Mouse (Mus musculus): Measurements from ENCODE around the gene Hamp2. TPM values are rescaled to one million over a fixed set of nuclear protein-coding genes. Genes with fewer than 3 reads are reported as not detected.

The Hamp2 gene
- polyA plus RNA-seq, 1 experiment from 2014 or later: 0.52 TPM

DNA sequence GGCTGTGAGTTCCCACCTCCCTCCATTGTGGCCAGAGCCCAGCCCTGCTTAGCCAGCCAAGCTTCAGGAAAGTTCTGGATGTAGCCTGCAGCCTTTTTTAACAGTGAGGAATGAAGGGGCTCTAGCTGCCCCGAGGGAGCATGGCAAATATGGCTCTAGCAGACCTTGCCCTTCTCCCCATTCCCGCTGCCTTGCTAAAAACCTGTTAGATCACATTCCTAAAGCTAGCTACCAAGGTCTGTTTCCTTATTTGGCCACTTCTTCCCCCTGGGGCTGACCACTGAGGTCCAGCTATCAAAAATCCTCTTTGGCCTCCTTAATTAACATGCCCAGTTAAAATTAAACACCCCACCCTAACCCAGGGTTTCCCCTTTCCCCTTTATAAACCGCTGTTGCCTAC lies 32.0 kb downstream of the Hamp2 start:
- Histone ChIP-seq H3K4me1 (replicated peaks; ENCODE audit: control insufficient read depth, insufficient read depth) (no peaks in the 10 kb centered on the region), H3K4me2 (replicated peaks; ENCODE audit: low read depth) (no peak overlapping the region), H3K4me3 (ENCODE audit: low read depth, low read length) (no peak overlapping the region), H3K36me3 (ENCODE audit: control insufficient read depth, insufficient read depth, low read length) (no peaks in the 10 kb centered on the region), H3K9ac (ENCODE audit: low read length) (no peak overlapping the region), H3K9me3 (ENCODE audit: control insufficient read depth, low read length) (no peaks in the 10 kb centered on the region), H3K27me3 (ENCODE audit: control insufficient read depth, insufficient read depth, low read length) (no peaks in the 10 kb centered on the region), H3K27ac (replicated peaks) (0 out of 2 replicates have a peak overlapping the region, but pooled peaks have one; percentile 24)
- ATAC-seq (ENCODE audit: low FRiP score, low TSS enrichment) (peak; percentile 81), DNase-seq (ENCODE audit: low spot score) (no peak)
- WGBS: 40% methylated on average over 3 of the region's 3 CpGs
- TF ChIP-seq EP300 (optimal IDR thresholded peaks at IDR 0.05) (no peak), CTCF (IDR thresholded peaks at IDR 0.05; ENCODE audit: low read depth) (no peak)

- no peaks in the 10 kb centered on the region for H3K9me3 ChIP-seq (ENCODE audit: control insufficient read depth, low read length)
- no peak overlapping the region for H3K4me2 ChIP-seq (replicated peaks; ENCODE audit: low read depth)
- H3K4me1 ChIP-seq (replicated peaks; ENCODE audit: control insufficient read depth, insufficient read depth): no peaks in the 10 kb centered on the region
- ATAC-seq (ENCODE audit: low FRiP score, low TSS enrichment) (peak; percentile 38; the same call in 1 of the 2 replicates), DNase-seq (ENCODE audit: low spot score) (no peak)
- TF ChIP-seq CTCF (IDR thresholded peaks at IDR 0.05; ENCODE audit: low read depth) (no peak), EP300 (optimal IDR thresholded peaks at IDR 0.05) (no peak)
- no peak overlapping the region for H3K27ac ChIP-seq (replicated peaks)
- H3K4me3 ChIP-seq (ENCODE audit: low read depth, low read length): no peak overlapping the region
- no peaks in the 10 kb centered on the region for H3K36me3 ChIP-seq (ENCODE audit: control insufficient read depth, insufficient read depth, low read length)
- H3K27me3 ChIP-seq (ENCODE audit: control insufficient read depth, insufficient read depth, low read length): no peaks in the 10 kb centered on the region
- H3K9ac ChIP-seq (ENCODE audit: low read length): no peak overlapping the region
- 79% methylated on average over 9 of the region's 9 CpGs for WGBS
Measured at GRCm38 (mm10) chr7:30891746-30892145, 32.7 kb downstream of the Hamp2 start.

GRCm38 (mm10) chr7:30890681-30891080 lies 33.8 kb downstream of the Hamp2 start:
- no peak overlapping the region for H3K4me2 ChIP-seq (replicated peaks; ENCODE audit: low read depth)
- H3K27ac ChIP-seq (replicated peaks): no peak overlapping the region
- no peak overlapping the region for H3K4me3 ChIP-seq (ENCODE audit: low read depth, low read length)
- DNase-seq (ENCODE audit: low spot score): no peak
- no peaks in the 10 kb centered on the region for H3K4me1 ChIP-seq (replicated peaks; ENCODE audit: control insufficient read depth, insufficient read depth)
- no peaks in the 10 kb centered on the region for H3K9me3 ChIP-seq (ENCODE audit: control insufficient read depth, low read length)
- no peak for ATAC-seq (ENCODE audit: low FRiP score, low TSS enrichment)
- H3K9ac ChIP-seq (ENCODE audit: low read length): no peak overlapping the region
- H3K36me3 ChIP-seq (ENCODE audit: control insufficient read depth, insufficient read depth, low read length): no peaks in the 10 kb centered on the region
- 59% methylated on average over 2 of the region's 2 CpGs for WGBS
- no peaks in the 10 kb centered on the region for H3K27me3 ChIP-seq (ENCODE audit: control insufficient read depth, insufficient read depth, low read length)
- TF ChIP-seq EP300 (optimal IDR thresholded peaks at IDR 0.05) (no peak), CTCF (IDR thresholded peaks at IDR 0.05; ENCODE audit: low read depth) (no peak)

DNA sequence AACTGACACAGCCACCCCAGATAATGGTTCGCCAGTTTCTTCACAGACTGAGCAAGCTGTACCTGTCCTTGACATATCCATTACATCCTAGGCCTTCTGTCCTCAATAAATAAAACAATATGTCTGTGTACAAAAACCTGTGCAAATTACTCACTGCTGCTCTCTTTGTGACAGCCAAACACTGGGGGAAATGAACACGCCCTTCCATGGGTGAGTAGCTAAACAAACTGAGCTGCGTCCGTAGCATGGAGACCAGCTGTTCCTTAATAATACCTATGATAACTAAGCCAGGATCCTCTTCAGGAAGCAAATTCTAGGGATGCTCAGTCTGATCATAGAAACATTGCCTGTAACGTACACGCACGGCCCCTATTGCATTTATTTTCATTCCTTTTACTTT lies 35.7 kb downstream of the Hamp2 start:
- Histone ChIP-seq H3K4me2 (replicated peaks; ENCODE audit: low read depth) (no peak overlapping the region), H3K36me3 (ENCODE audit: control insufficient read depth, insufficient read depth, low read length) (no peaks in the 10 kb centered on the region), H3K9me3 (ENCODE audit: control insufficient read depth, low read length) (no peaks in the 10 kb centered on the region), H3K27me3 (ENCODE audit: control insufficient read depth, insufficient read depth, low read length) (no peaks in the 10 kb centered on the region), H3K9ac (ENCODE audit: low read length) (no peak overlapping the region), H3K4me1 (replicated peaks; ENCODE audit: control insufficient read depth, insufficient read depth) (no peaks in the 10 kb centered on the region), H3K27ac (replicated peaks) (no peak overlapping the region), H3K4me3 (ENCODE audit: low read depth, low read length) (no peak overlapping the region)
- DNase-seq (ENCODE audit: low spot score) (no peak), ATAC-seq (ENCODE audit: low FRiP score, low TSS enrichment) (no peak)
- TF ChIP-seq EP300 (optimal IDR thresholded peaks at IDR 0.05) (no peak), CTCF (IDR thresholded peaks at IDR 0.05; ENCODE audit: low read depth) (no peak)
- 70% methylated on average over 7 of the region's 7 CpGs for WGBS

GRCm38 (mm10) chr7:30887568-30888188 lies 36.8 kb downstream of the Hamp2 start:
- no peak for DNase-seq (ENCODE audit: low spot score)
- ATAC-seq (ENCODE audit: low FRiP score, low TSS enrichment): no peak
- H3K27ac ChIP-seq (replicated peaks): no peak overlapping the region
- H3K4me2 ChIP-seq (replicated peaks; ENCODE audit: low read depth): no peak overlapping the region
- WGBS: 80% methylated on average over 14 of the region's 14 CpGs
- TF ChIP-seq CTCF (IDR thresholded peaks at IDR 0.05; ENCODE audit: low read depth) (no peak), EP300 (optimal IDR thresholded peaks at IDR 0.05) (no peak)
- H3K4me1 ChIP-seq (replicated peaks; ENCODE audit: control insufficient read depth, insufficient read depth): no peaks in the 10 kb centered on the region
- H3K4me3 ChIP-seq (ENCODE audit: low read depth, low read length): no peak overlapping the region
- H3K9ac ChIP-seq (ENCODE audit: low read length): no peak overlapping the region
- H3K27me3 ChIP-seq (ENCODE audit: control insufficient read depth, insufficient read depth, low read length): no peaks in the 10 kb centered on the region
- H3K9me3 ChIP-seq (ENCODE audit: control insufficient read depth, low read length): no peaks in the 10 kb centered on the region
- no peaks in the 10 kb centered on the region for H3K36me3 ChIP-seq (ENCODE audit: control insufficient read depth, insufficient read depth, low read length)

DNA sequence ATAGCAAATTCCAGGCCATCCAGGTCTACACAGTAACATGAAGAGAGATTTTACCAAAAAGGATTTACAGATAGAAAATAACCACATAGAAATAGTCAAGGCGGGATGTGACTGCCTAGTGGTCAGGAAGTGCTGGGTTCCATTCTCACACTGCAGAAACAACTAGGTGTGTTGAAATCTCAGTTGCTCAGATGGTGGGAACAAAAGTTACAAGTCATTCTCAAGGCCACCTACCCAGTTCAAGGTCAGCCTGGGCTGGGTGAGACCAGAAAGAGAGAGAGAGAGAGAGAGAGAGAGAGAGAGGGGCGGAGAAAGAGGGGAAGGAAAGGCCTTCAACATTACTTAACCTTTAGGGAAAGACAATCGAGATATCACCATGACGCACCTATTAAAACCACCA lies 37.6 kb downstream of the Hamp2 start:
- H3K9ac ChIP-seq (ENCODE audit: low read length): no peak overlapping the region
- 75% methylated on average over 4 of the region's 4 CpGs for WGBS
- TF ChIP-seq EP300 (optimal IDR thresholded peaks at IDR 0.05) (no peak), CTCF (IDR thresholded peaks at IDR 0.05; ENCODE audit: low read depth) (no peak)
- H3K4me1 ChIP-seq (replicated peaks; ENCODE audit: control insufficient read depth, insufficient read depth): no peaks in the 10 kb centered on the region
- H3K27me3 ChIP-seq (ENCODE audit: control insufficient read depth, insufficient read depth, low read length): no peaks in the 10 kb centered on the region
- no peak overlapping the region for H3K4me3 ChIP-seq (ENCODE audit: low read depth, low read length)
- H3K27ac ChIP-seq (replicated peaks): no peak overlapping the region
- ATAC-seq (ENCODE audit: low FRiP score, low TSS enrichment) (no peak), DNase-seq (ENCODE audit: low spot score) (no peak)
- no peaks in the 10 kb centered on the region for H3K36me3 ChIP-seq (ENCODE audit: control insufficient read depth, insufficient read depth, low read length)
- no peaks in the 10 kb centered on the region for H3K9me3 ChIP-seq (ENCODE audit: control insufficient read depth, low read length)
- no peak overlapping the region for H3K4me2 ChIP-seq (replicated peaks; ENCODE audit: low read depth)
